Mouse (Mus musculus) 416B (cell line): ENCODE data around the gene Jmjd8.
"Not testable (repeated sequence)": the region's sequence is repeated elsewhere in the genome, so short reads cannot be mapped to it uniquely, and the experiment has no call there.

ENCODE experiments used
- DNase-seq: peaks from one replicate; pipeline ENCODE4 v3.0.0; 2011; ENCODE audit warnings: low read depth

Gene Jmjd8

GRCm38 (mm10) chr17:25828712-25829557 lies at the start of gene Jmjd8:
Gene Jmjd8, plus strand, starts transcription at chr17:25828867.
- DNase-seq: no peak

GRCm38 (mm10) chr17:25781339-25781738 lies 47.3 kb upstream of the Jmjd8 start:
- DNase-seq: no peak

GRCm38 (mm10) chr17:25783086-25783485 lies 45.6 kb upstream of the Jmjd8 start:
- no peak for DNase-seq

GRCm38 (mm10) chr17:25783861-25784574 lies 44.6 kb upstream of the Jmjd8 start:
- peak; percentile 54 for DNase-seq

- DNase-seq: peak; percentile 97
Observed at GRCm38 (mm10) chr17:25785281-25785745, 43.4 kb upstream of the Jmjd8 start, which contains the start of gene Haghl. Gene Haghl, minus strand, starts transcription at chr17:25785673.

GRCm38 (mm10) chr17:25786280-25786679 lies 42.4 kb upstream of the Jmjd8 start, which contains the start of gene Ccdc78:
Gene Ccdc78, plus strand, starts transcription at chr17:25786580.
- DNase-seq: no peak

- DNase-seq: no peak
Observed at GRCm38 (mm10) chr17:25786781-25787504, 41.7 kb upstream of the Jmjd8 start.

- DNase-seq: no peak
Observed at GRCm38 (mm10) chr17:25791320-25791842, 37.3 kb upstream of the Jmjd8 start.

GRCm38 (mm10) chr17:25791843-25792527 lies 36.7 kb upstream of the Jmjd8 start:
- DNase-seq: peak; percentile 94

- peak; percentile 95 for DNase-seq
Observed at GRCm38 (mm10) chr17:25792615-25793014, 36.1 kb upstream of the Jmjd8 start, which contains the start of gene Fam173a. Gene Fam173a, minus strand, starts transcription at chr17:25792901.

- DNase-seq: no peak
Observed at GRCm38 (mm10) chr17:25794197-25794596, 34.5 kb upstream of the Jmjd8 start.

GRCm38 (mm10) chr17:25794998-25795397 lies 33.7 kb upstream of the Jmjd8 start:
- DNase-seq: no peak

- peak; percentile 14 for DNase-seq
Observed at GRCm38 (mm10) chr17:25795609-25796092, 33.0 kb upstream of the Jmjd8 start, which contains the start of gene AC134908.4. Gene AC134908.4, minus strand, starts transcription at chr17:25795659.

GRCm38 (mm10) chr17:25796211-25796771 lies 32.4 kb upstream of the Jmjd8 start:
- peak; percentile 28 for DNase-seq

GRCm38 (mm10) chr17:25796951-25797369 lies 31.7 kb upstream of the Jmjd8 start, which contains the start of gene Metrn:
Gene Metrn, minus strand, starts transcription at chr17:25797136.
- peak; percentile 89 for DNase-seq

- peak; percentile 88 for DNase-seq
Observed at GRCm38 (mm10) chr17:25801029-25801428, 27.6 kb upstream of the Jmjd8 start.

- DNase-seq: peak; percentile 52
Observed at GRCm38 (mm10) chr17:25802825-25803517, 25.7 kb upstream of the Jmjd8 start.

- no peak for DNase-seq
Observed at GRCm38 (mm10) chr17:25806507-25806906, 22.2 kb upstream of the Jmjd8 start.

GRCm38 (mm10) chr17:25807452-25807851 lies 21.2 kb upstream of the Jmjd8 start:
- not testable (repeated sequence) for DNase-seq

- DNase-seq: no peak
Observed at GRCm38 (mm10) chr17:25808028-25808427, 20.6 kb upstream of the Jmjd8 start.
